Mouse (Mus musculus): Measurements from ENCODE around the gene Dgcr8.

DNA sequence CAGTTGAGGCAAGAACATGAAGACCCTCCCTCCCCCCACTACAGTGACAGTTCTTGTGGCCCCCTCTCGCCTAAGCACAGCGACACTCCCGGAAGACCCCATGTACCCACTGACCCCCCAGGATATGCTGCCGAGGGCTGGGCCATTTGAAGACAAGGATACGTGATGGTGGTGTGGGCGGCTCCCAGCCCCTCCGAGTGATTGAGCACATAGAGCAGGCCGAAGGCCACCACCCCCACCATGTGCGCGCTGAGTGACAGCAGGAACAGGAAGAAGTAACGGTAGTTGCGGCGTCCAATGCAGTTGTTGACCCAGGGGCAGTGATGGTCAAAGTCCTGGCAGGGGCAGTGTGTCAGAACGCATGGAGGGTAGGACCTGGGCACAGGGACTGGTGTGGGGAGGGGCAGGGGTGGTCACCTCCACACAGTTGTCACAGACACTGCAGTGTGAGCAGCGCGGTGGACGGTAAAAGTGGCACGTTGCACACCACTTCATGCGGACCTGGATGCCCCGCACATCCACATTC is 61.1 kb downstream of the Dgcr8 start:
- TF ChIP-seq CTCF (IDR thresholded peaks at IDR 0.05; ENCODE audit: low read depth) (no peak), EP300 (IDR thresholded peaks at IDR 0.05; ENCODE audit: low read depth) (no peak)
